Mouse (Mus musculus): Measurements from ENCODE around the gene 2510002D24Rik.
"Not testable (repeated sequence)": the region's sequence is repeated elsewhere in the genome, so short reads cannot be mapped to it uniquely, and the experiment has no call there.

DNA sequence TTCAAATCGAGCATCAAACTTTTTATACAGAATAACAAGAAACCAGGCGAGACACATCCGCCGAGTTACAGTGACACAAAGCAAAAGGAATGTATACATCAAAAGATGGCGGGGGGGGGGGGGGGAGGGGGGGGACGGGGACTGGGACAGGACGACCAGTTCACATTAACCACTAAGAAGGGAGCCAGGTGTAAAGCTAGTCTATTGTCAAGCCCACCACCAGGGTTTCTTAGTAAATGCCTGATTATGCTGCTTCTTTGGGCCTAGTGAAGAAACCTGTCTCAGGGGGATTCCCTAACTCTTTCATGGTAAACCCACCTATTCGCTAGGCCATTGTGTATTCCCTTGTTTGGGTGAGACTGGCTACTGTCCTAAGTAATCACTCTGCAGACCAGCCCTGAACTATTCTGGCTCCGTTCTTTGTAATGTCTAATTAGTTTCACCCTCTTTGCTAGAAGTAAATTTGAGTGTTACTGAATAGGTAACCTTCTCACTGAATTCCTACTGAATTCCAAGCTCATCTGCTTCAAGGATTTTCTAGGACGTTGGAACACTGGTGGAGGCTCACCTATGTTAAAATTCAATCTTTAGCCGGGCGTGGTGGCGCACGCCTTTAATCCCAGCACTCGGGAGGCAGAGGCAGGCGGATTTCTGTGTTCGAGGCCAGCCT, 13.3 kb downstream of the 2510002D24Rik start:
- not testable (repeated sequence) for TF ChIP-seq CTCF, EP300 (IDR thresholded peaks at IDR 0.05; ENCODE audit: low read depth)
